Comparison of ENCODE assay signal across 11 mouse cellular contexts in genomic region chr5:111097233-111098160, GRCm38 (mm10).
DNase-seq lines count a peak whose midpoint lies in the region; ATAC-seq lines count a peak whose summit lies in the region.
"Had no signal": no experiment of that assay in that cellular context is flagged by ENCODE, and none has a peak within 500 bp of the region (broad histone marks: within the 10 kb centered on the region; RNA-seq: fewer than 3 reads in every experiment).

No protein-coding gene starts in this region.

- no peak overlapping the region for H3K4me2 ChIP-seq in forebrain, embryonic 15.5 days (replicated peaks)
- H3K4me2 ChIP-seq in midbrain, embryonic 11.5 days, result no peak overlapping the region

- peak; percentile 58 for DNase-seq in adrenal gland, adult 2 months
- no peak for DNase-seq in adrenal gland, adult 18-20 months (ENCODE audit: low spot score in 2 of 2)
- peak; percentile 48 for DNase-seq in left cerebral cortex, postnatal 4 days
- no peak for DNase-seq in left cerebral cortex, adult 9 months (ENCODE audit: low spot score in 2 of 2)
- peak; percentile 90 for DNase-seq in midbrain, embryonic 11.5 days (ENCODE audit: low spot score, missing footprints)
- no peak for DNase-seq in thymus, postnatal 36 days
- DNase-seq in left cerebral cortex, adult 18-20 months (ENCODE audit: low spot score in 2 of 2), result no peak
- DNase-seq: heart, postnatal 10 days; liver, postnatal 0 days had no signal

- intact Hi-C loops in left cerebral cortex, postnatal 4 days (cut with DNase I), result no loop called here

- WGBS in forebrain, embryonic 15.5 days, result 56% methylated on average over 11 of the region's 11 CpGs
- WGBS in midbrain, embryonic 11.5 days, result 68% methylated on average over 11 of the region's 11 CpGs

- H3K27ac ChIP-seq in forebrain, embryonic 15.5 days (replicated peaks), result peak overlapping the region; percentile 54; the same call in 1 of the 2 replicates
- H3K27ac ChIP-seq in midbrain, embryonic 11.5 days (ENCODE audit: low read depth, low read length), result no peak overlapping the region
- H3K27ac ChIP-seq: left cerebral cortex, adult 2 months had no signal

- H3K4me1 ChIP-seq in forebrain, embryonic 15.5 days, result peaks cover 41% of the 10 kb centered on the region
- peaks cover 31% of the 10 kb centered on the region for H3K4me1 ChIP-seq in midbrain, embryonic 11.5 days (ENCODE audit: control insufficient read depth, insufficient read depth, low read length)

- no peaks in the 10 kb centered on the region for H3K9me3 ChIP-seq in forebrain, embryonic 15.5 days
- no peaks in the 10 kb centered on the region for H3K9me3 ChIP-seq in midbrain, embryonic 11.5 days (ENCODE audit: control insufficient read depth, low read length)

- H3K4me3 ChIP-seq in forebrain, embryonic 15.5 days, result no peak overlapping the region
- H3K4me3 ChIP-seq in midbrain, embryonic 11.5 days (ENCODE audit: low read depth, low read length), result no peak overlapping the region
- H3K4me3 ChIP-seq: left cerebral cortex, adult 2 months had no signal

- ATAC-seq in forebrain, embryonic 15.5 days (replicated peaks), result peak; percentile 51
- ATAC-seq in midbrain, embryonic 11.5 days (ENCODE audit: low FRiP score), result no peak
- ATAC-seq: liver, postnatal 0 days had no signal

- no peak overlapping the region for H3K9ac ChIP-seq in forebrain, embryonic 15.5 days (replicated peaks)
- no peak overlapping the region for H3K9ac ChIP-seq in midbrain, embryonic 11.5 days (ENCODE audit: low read length)
- H3K9ac ChIP-seq: liver, postnatal 0 days had no signal

- no peaks in the 10 kb centered on the region for H3K27me3 ChIP-seq in forebrain, embryonic 15.5 days
- no peaks in the 10 kb centered on the region for H3K27me3 ChIP-seq in midbrain, embryonic 11.5 days (ENCODE audit: control insufficient read depth, insufficient read depth, low read length)

- peaks cover 19% of the 10 kb centered on the region for H3K36me3 ChIP-seq in forebrain, embryonic 15.5 days
- H3K36me3 ChIP-seq in midbrain, embryonic 11.5 days (ENCODE audit: control insufficient read depth, insufficient read depth, low read length), result peaks cover 3% of the 10 kb centered on the region

Comparison
In these comparisons a context has a peak if more than half of its experiments do, and no peak if none do; other contexts are left out.
1. DNase-seq: peak in adrenal gland, adult 2 months (single experiment), left cerebral cortex, postnatal 4 days (single experiment) and midbrain, embryonic 11.5 days (single experiment); none in adrenal gland, adult 18-20 months (0 of 2), left cerebral cortex, adult 9 months (0 of 2), thymus, postnatal 36 days (0 of 2) and left cerebral cortex, adult 18-20 months (0 of 2).